Mouse (Mus musculus): ENCODE measurements around the gene Tdrd9.

Gene Tdrd9

DNA sequence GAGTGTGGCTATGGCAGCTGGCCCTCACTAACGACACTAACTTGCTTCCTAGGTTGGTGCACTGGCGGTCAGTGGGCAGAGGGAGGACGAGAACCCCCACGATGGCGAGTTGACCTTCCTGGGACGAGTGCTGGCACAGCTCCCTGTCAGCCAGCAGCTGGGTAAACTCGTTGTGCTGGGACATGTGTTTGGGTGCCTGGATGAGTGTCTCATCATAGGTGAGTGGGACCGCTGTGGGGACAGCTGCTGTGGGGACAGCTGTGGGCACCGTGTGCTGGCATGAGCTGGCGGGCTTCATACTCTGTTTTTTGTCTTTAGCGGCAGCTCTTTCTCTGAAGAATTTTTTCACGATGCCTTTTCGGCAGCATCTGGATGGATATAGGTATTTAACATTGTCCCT, 54.1 kb downstream of the Tdrd9 start:
- no peak for DNase-seq (ENCODE audit: low spot score in 2 of 2)

DNA sequence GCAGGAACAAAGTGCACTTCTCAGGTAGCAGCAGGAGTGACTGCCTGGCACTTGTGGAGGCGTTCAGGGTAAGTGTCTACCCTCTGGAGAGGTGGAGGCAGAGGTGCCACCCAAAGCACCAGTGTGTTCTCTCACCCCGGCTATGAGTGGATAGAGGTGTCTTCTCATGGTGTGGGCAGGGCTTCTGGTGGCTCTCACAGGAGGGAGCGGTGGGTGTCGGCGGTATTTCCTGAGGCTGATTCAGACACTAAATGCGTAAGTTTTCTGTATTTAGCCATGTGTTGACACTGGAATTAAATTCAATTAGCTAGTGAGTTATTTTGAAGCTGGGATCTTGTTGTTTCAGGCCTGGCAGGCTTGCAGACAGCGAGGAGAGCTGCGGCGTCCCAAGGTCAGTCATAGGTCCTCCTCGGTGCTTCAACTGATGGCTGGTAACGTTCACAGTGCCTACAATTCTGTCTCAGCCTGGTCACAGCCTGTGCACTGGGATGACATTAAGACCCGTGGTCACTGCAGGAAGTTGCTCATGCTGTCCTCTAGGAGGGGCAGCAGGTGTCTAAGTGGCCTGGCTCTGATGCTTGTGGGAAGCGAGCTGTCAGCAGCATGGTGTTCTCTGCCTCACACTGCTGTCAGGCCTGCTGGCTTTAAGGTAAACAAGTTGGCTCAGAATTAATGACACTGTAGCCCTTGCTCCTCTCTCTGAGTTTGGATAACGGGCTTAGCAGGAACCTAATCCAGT, 54.7 kb downstream of the Tdrd9 start:
- DNase-seq (ENCODE audit: low spot score in 2 of 2): no peak

GRCm38 (mm10) chr12:112027408-112027807, 56.0 kb downstream of the Tdrd9 start:
- DNase-seq (ENCODE audit: low spot score in 2 of 2): no peak

DNA sequence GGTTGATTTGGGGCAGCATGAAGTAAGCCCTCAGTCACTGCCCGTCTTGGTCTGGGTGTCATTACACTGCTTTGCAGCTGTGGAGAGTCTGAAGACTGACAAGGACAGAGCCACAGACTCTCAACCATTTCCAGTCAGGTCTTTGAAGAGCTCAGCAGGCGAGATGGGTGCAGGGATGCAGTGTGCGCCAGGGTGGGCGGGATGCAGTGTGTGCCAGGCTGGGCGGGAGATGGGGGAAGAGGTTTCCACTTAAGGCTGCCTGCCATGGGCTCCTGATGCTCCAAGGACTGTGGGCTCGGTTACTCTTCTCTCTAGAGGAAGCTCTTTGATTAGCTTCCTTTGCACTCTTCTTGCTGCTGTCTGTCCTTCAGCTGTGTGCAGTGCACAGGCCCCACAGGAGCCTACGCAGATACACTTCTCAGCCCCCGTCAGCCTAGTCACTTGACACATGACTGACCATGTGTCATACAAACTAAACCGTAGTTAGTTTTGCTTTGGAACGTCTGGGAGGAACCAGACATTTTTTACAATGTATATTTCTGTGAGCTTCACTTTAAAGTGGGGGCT, 62.1 kb downstream of the Tdrd9 start:
- DNase-seq (ENCODE audit: low spot score in 2 of 2): peak in 1 of 2 experiments; percentile 14

GRCm38 (mm10) chr12:112035341-112036100, 64.2 kb downstream of the Tdrd9 start:
- peak in 1 of 2 experiments; percentile 38 for DNase-seq (ENCODE audit: low spot score in 2 of 2)

- DNase-seq (ENCODE audit: low spot score in 2 of 2): peak in 1 of 2 experiments; percentile 51
Measured at GRCm38 (mm10) chr12:112038441-112038840, 67.1 kb downstream of the Tdrd9 start.

GRCm38 (mm10) chr12:112039169-112039568, 67.8 kb downstream of the Tdrd9 start:
- peak in 1 of 2 experiments; percentile 56 for DNase-seq (ENCODE audit: low spot score in 2 of 2)

DNA sequence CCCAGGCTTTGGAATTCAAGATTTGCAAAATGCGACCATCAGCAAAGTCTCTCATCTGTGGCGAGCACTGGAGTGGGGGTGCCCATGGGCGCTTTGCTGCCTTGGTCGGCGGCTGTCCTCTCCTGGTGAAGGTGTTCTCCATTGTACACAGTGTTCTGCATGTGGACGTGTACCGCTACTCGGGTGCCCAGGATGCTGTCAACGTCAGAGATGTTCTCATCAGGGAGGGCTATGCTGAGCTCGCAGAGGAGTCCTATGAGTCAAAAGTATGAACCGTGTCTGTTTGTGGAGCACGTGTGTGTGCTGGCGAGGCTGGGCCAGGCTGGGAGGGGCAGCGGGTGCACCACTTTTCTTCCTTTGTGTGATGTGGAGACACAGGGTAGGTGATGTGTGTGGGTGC, 71.3 kb downstream of the Tdrd9 start:
- DNase-seq (ENCODE audit: low spot score in 2 of 2): peak in 1 of 2 experiments; percentile 50

DNA sequence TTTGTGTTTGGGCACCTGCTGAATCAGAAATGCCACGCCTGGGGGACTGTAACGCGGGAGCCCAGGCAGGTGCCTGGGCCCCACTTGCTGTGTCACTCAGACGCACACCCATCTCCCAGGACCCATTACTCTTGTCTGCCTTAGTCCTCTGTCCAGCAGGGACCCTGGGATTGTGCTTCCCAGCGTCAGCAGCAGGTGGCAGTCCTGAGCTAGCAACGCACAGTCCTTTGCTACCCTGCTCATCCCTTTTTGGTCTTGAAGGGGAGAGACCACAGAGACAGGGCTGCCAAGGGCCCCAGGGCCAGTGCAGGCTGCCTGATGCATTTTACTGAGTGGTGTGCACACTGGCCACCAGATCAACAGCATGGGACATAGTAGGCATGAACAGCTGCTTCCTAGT, 106.3 kb downstream of the Tdrd9 start:
- peak; percentile 54 to 80 for DNase-seq (ENCODE audit: low spot score in 2 of 2)

DNA sequence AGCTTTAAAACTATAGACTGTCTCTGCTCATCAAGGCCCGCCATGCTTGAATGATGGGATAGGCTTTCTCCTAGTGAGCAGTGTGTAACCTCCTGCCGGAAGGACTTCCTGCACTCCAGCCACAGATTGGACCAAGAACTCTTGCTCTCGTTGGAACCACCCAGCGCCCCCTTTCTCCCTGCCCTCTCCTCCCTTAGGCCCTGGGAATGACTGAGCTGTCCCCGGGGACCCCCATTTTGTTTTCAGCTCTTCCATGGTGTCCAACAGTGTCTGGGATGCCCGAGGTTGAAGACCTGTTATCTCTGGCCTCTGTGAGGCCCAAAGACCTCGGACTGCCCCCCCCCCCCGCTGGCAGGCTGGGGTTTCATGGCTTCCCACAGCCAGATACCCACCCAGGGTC, 108.6 kb downstream of the Tdrd9 start:
- no peak for DNase-seq (ENCODE audit: low spot score in 2 of 2)

DNA sequence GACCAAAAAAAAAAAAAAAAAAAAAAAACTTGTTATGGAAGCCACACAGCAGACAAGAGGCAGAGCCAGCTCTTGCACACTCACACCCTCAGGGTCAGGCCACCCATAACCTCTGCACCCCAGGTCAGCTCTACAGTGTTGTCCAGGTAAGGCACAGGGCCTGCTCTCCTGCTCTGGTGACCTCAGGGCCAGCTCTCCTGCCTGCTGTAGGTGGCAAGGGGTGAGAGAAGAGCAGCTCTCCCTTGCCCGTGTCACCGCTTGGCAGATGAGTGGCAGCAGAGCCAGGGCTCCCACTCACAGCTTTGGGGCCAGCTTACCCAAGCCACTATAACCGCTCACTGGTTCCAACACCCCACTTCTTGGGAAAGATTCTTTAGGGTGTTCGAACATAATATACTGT, 109.6 kb downstream of the Tdrd9 start:
- DNase-seq (ENCODE audit: low spot score in 2 of 2): no peak

DNA sequence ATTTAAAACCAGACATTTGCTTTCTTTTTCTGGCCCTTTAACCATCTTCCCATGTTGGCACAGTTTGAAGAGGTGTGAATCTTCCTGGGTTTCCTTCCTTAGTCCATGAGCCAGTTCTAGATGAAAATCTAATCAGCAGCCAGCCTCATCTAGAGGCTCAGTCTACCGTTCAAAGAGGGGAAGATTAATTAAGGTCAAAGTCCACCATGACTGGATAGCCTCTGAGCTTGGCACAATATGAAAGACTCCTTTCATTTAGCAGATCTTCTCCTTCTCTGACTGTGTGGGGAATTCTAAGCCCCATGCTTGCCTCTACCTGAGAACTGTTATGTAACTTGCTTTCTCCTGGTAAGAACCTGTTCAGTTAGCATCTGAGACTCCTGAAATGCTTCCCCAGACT, 110.9 kb downstream of the Tdrd9 start:
- DNase-seq (ENCODE audit: low spot score in 2 of 2): no peak

- DNase-seq (ENCODE audit: low spot score in 2 of 2): no peak
Measured at GRCm38 (mm10) chr12:112086250-112086649, 114.9 kb downstream of the Tdrd9 start.

DNA sequence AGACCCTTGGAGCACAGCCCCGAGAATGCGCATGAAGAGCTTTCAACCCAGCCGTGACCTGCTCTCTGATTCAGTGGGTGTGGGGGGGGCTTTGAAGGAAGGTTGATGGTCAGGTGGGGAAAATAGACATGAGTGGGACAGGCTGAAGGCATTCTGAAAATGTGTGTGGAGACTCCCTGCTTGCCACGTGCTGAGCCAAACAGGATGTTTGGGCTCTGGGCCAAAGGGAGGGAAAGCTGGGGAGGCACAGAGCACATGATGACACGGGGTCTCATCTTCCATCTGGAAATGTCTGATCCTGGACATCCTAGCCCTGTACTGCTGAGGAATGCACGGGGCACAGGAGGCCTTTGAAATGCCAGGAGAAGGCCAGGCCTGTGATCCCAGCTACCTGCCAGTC, 115.4 kb downstream of the Tdrd9 start:
- no peak for DNase-seq (ENCODE audit: low spot score in 2 of 2)

DNA sequence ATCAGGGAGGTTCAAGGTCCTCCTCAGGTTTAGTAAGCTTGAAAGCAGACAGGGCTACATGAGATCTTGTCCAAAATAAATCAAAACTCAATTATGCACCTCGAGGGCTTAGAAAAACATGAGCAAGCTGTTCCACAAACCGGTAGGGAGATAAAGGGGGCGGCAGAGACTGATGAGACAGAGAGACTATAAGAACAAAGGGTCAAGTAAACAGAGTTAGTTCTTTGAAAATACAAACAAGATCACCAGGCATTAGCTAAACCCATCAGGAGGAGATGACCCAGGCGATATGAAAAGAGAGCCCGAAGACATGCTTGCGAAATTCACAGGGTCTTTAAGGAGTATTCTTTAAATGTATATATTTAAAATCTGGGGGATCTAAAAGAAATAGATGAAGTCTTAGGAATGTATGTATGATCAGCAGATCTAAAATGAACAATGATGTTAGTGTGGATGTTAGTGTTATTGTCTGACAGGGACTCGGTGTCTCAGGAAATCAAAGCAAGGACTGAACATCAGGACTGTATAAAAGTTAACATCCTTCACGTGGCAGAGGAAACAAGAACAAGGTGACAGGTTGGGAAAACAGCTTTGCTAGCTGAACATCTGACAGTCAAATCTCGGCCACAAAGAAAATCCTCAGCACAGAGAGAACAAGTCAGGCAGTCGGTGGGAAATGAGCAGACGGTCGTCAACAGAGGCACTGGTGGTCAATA, 117.4 kb downstream of the Tdrd9 start:
- DNase-seq (ENCODE audit: low spot score in 2 of 2): no peak

GRCm38 (mm10) chr12:112091054-112091453, 119.7 kb downstream of the Tdrd9 start:
- DNase-seq (ENCODE audit: low spot score in 2 of 2): no peak

DNA sequence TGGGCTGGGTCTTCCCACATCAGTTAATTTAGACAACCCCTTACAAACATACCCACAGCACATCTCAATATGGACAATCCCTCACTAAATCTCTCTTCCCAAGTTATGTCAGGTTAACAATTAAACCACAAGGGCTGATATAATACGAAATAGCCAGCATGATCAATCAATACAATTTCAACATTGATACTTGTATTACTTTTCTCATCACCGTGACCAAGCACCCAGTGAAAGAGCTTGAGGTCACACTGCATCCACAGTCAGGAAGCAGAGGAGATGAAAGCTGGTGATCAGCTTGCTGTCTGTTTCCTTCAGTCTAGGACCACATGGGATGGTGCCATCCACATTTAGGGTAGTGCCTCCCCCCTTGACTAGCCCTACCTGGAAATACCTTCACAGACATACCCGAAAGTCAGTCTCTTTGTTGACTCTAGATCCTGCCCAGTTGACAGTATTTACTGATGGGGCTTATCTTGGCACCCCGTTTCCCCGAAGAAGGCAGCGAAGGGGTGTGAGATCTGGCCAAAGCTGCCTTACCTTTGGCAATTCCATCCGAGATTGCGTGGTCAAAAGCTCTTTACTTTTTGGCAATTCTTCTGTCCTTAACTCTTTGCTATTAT, 123.0 kb downstream of the Tdrd9 start:
- no peak for DNase-seq (ENCODE audit: low spot score in 2 of 2)

- no peak for DNase-seq (ENCODE audit: low spot score in 2 of 2)
Measured at GRCm38 (mm10) chr12:112096051-112096732, 124.8 kb downstream of the Tdrd9 start.

DNA sequence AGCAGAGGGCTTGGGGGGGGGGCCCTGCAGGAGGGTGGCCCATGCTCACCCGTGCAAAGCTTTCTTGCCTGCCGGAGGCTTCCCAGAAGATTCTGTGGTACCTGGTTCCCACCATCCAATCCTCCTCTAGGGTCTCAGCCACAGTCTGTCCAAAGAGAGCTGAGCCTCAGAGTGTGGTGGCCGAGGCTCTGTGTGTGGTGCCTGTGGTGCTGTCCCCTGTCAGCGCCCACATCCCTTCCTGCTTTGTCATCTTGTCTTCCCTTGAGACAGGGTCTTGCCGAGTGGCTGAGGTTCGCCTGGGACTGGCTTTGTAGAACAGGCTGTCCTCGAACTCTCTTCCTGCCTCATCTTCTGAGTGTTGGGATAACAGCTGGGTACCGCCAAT, 125.4 kb downstream of the Tdrd9 start:
- no peak for DNase-seq (ENCODE audit: low spot score in 2 of 2)

DNA sequence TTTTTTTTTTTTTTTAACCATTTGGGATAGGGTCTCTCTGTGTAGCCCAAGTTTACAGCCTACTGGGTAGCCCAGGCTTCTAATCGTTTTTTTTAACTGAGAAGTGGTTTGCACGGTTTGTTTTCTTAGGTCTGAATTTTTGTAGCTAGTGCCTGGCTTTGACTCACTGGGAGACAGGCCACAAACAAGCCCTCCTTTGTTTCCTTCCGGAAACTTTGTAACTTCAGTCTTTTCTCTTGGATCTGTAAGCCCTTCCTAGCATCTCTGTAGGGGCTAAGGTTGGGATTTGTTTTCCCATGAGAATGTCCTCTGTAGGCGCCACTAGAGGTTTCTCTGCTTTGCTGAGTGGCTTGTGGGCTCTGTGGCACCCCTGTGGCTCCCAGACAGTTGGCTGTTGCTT, 128.7 kb downstream of the Tdrd9 start:
- DNase-seq (ENCODE audit: low spot score in 2 of 2): no peak

DNA sequence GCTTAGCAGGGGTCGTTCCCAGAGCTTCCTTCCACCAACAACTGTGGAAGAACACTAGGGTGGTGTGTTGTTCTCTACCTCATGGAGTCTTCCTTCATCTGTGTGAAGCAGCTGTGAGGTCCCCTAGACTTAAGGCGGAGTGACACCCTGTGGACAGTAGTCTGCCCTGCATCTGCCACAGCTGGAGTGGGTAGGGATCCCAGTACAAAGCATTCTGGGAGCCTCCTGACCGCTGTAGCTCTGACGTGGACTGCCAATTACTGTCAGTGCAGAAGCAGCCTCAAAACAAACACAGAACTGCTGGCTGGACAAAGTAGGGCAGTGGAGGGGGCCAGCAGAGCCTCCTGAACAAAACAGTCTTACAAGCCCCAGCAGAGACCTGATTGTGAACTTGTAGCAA, 129.7 kb downstream of the Tdrd9 start:
- no peak for DNase-seq (ENCODE audit: low spot score in 2 of 2)
